Mouse (Mus musculus) bone marrow, adult 2 months (tissue): ENCODE measurements around the gene Klhl7.
A peak's percentile ranks its signal among the peaks of the same experiment; 100 is the strongest.

Experiments
- CTCF ChIP-seq: fragments of 200-500 bp; IDR thresholded peaks from 2 replicates; pipeline ENCODE4 v1.5.1; 2011; ENCODE audit warnings: low read length, control low read depth; ENCODE audit not compliant: control insufficient read depth, insufficient read depth
- POLR2A ChIP-seq: fragments of 200-500 bp; IDR thresholded peaks from 2 replicates; pipeline ENCODE4 v1.6.1; 2011; ENCODE audit warnings: low read depth, mild to moderate bottlenecking, control low read depth, low read length, borderline replicate concordance; ENCODE audit not compliant: control insufficient read depth

GRCm38 (mm10) chr5:24100106-24100809 is at the start of gene Klhl7:
- TF ChIP-seq CTCF (no peak), POLR2A (peak; percentile 76; the same call in 1 of the 2 replicates)
